Mouse (Mus musculus): Measurements from ENCODE around the gene Sorcs2. TPM values are rescaled to one million over a fixed set of nuclear protein-coding genes. Genes with fewer than 3 reads are reported as not detected.

The Sorcs2 gene
- polyA plus RNA-seq, 1 experiment: 5.7 TPM

- Histone ChIP-seq H3K4me3 (ENCODE audit: control insufficient read depth, insufficient read depth, low read length) (no peak overlapping the region), H3K27me3 (ENCODE audit: control insufficient read depth, insufficient read depth, low read length) (no peaks in the 10 kb centered on the region), H3K36me3 (ENCODE audit: control insufficient read depth, insufficient read depth, low read length) (no peaks in the 10 kb centered on the region), H3K27ac (ENCODE audit: control insufficient read depth, insufficient read depth, low read length) (no peak overlapping the region), H3K4me1 (replicated peaks; ENCODE audit: control insufficient read depth, insufficient read depth, low read length) (no peaks in the 10 kb centered on the region; the same call in 1 of the 2 replicates)
- 91% methylated on average over 8 of the region's 8 CpGs for WGBS
- TF ChIP-seq CTCF (IDR thresholded peaks at IDR 0.05; ENCODE audit: borderline replicate concordance, control insufficient read depth, extremely low read depth, insufficient read depth, low read length, poor library complexity) (no peak), POLR2A (IDR thresholded peaks at IDR 0.05; ENCODE audit: control insufficient read depth, extremely low read depth, insufficient read depth, low read length, poor library complexity) (no peak)
- no peak for DNase-seq
These were observed 77.3 kb downstream of the Sorcs2 start for GRCm38 (mm10) chr5:36320667-36321066.

DNA sequence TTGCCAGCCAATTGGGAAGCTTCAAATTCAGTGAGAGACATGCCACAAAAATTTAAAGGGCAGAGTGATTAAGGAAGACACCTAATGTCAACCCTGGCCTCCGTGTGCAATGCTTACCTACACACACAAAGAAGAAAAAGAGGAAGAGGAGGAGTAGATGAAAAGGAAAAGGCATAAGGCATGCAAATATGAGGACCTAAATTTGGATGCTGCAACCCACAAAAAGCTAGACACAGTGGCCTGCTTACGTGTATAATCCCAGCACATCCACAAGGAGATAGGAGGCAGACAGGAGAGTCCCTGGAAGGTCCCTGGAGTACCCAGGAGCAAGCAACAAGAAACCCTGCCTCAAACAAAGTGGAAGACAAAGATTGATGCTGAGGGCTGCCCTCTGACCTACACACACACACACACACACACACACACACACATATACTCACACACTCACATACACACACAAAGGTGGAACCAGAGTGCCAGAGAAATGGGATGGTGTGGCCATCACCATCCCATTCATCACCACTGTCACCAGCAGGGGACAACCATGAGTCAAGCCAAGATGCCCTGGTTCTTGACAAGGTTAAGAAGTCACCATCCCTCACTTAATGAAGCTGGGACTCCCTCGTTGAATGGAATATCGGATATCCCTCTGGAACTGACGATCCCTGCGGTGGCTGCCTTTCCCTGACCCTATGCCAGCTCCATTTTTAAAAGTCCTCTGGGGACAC is 80.1 kb downstream of the Sorcs2 start:
- Histone ChIP-seq H3K4me3 (ENCODE audit: control insufficient read depth, insufficient read depth, low read length) (no peak overlapping the region), H3K4me1 (replicated peaks; ENCODE audit: control insufficient read depth, insufficient read depth, low read length) (no peaks in the 10 kb centered on the region), H3K36me3 (ENCODE audit: control insufficient read depth, insufficient read depth, low read length) (no peaks in the 10 kb centered on the region), H3K27me3 (ENCODE audit: control insufficient read depth, insufficient read depth, low read length) (no peaks in the 10 kb centered on the region), H3K27ac (ENCODE audit: control insufficient read depth, insufficient read depth, low read length) (no peak overlapping the region)
- TF ChIP-seq CTCF (IDR thresholded peaks at IDR 0.05; ENCODE audit: borderline replicate concordance, control insufficient read depth, extremely low read depth, insufficient read depth, low read length, poor library complexity) (no peak), POLR2A (IDR thresholded peaks at IDR 0.05; ENCODE audit: control insufficient read depth, extremely low read depth, insufficient read depth, low read length, poor library complexity) (no peak)
- WGBS: 65% methylated on average over 6 of the region's 6 CpGs
- peak; percentile 20 for DNase-seq

DNA sequence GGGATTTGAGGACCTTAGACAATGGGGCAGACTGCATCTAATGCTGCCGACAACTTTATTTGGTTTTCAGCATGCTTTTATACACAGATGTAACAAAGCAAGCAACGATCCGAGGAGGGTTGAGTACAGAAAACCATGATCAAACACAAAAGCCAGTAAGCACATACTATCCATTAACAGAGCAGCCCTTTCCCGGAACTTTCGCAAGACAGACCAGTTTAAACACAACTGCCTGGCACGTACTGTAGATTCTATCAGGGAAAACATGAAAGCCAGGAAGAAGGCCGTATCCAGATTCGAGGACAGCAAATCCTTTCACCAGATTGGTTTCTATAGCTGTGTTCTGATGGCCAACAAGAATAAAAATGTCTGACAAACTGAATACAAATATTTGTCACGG is 82.8 kb downstream of the Sorcs2 start:
- Histone ChIP-seq H3K36me3 (ENCODE audit: control insufficient read depth, insufficient read depth, low read length) (no peaks in the 10 kb centered on the region), H3K27me3 (ENCODE audit: control insufficient read depth, insufficient read depth, low read length) (no peaks in the 10 kb centered on the region), H3K27ac (ENCODE audit: control insufficient read depth, insufficient read depth, low read length) (no peak overlapping the region), H3K4me1 (replicated peaks; ENCODE audit: control insufficient read depth, insufficient read depth, low read length) (no peaks in the 10 kb centered on the region), H3K4me3 (ENCODE audit: control insufficient read depth, insufficient read depth, low read length) (no peak overlapping the region)
- DNase-seq: no peak
- TF ChIP-seq CTCF (IDR thresholded peaks at IDR 0.05; ENCODE audit: borderline replicate concordance, control insufficient read depth, extremely low read depth, insufficient read depth, low read length, poor library complexity): no peak
- TF ChIP-seq POLR2A (IDR thresholded peaks at IDR 0.05; ENCODE audit: control insufficient read depth, extremely low read depth, insufficient read depth, low read length, poor library complexity): no peak
- 94% methylated on average over 9 of the region's 9 CpGs for whole genome bisulfite sequencing

DNA sequence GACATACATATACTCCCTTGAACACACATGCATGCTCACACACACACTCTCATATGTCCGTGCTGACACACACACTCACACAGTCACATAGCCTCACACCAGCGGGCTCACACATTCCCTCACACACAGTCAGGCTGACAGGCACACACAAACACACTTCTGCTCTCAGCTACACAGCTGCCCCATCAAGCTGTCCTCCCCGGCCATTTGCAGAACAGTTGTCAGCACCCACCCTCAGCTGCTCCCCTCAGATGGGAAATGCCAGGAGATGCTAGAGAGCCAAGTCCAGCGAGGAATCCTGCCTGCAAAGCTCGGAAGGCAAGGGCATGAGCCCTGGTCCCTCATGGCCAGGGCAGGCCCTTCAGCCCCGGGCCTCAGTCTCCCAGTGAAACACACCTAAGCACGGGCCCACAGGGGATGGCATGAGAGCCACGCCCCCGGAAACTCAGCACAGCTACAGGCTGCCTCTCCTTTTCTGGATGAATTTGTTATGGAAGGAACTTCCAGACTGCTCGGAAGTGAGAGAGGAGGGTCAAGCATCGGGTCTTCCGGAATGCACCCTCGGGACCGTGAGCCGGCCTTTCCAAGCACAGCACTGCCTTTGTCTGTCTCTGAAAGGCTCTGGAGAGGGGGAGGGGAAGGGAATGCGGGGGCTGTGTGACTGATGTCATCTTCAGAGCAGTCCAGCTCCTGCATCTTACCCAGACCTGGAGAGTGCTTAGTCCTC is 84.4 kb downstream of the Sorcs2 start:
- no peaks in the 10 kb centered on the region for H3K27me3 ChIP-seq (ENCODE audit: control insufficient read depth, insufficient read depth, low read length)
- no peaks in the 10 kb centered on the region for H3K36me3 ChIP-seq (ENCODE audit: control insufficient read depth, insufficient read depth, low read length)
- H3K27ac ChIP-seq (ENCODE audit: control insufficient read depth, insufficient read depth, low read length): no peak overlapping the region
- DNase-seq: no peak
- 86% methylated on average over 16 of the region's 16 CpGs for WGBS
- H3K4me3 ChIP-seq (ENCODE audit: control insufficient read depth, insufficient read depth, low read length): no peak overlapping the region
- no peak for TF ChIP-seq POLR2A (IDR thresholded peaks at IDR 0.05; ENCODE audit: control insufficient read depth, extremely low read depth, insufficient read depth, low read length, poor library complexity)
- TF ChIP-seq CTCF (IDR thresholded peaks at IDR 0.05; ENCODE audit: borderline replicate concordance, control insufficient read depth, extremely low read depth, insufficient read depth, low read length, poor library complexity): no peak
- no peaks in the 10 kb centered on the region for H3K4me1 ChIP-seq (replicated peaks; ENCODE audit: control insufficient read depth, insufficient read depth, low read length)

- DNase-seq: no peak
- Histone ChIP-seq H3K27me3 (ENCODE audit: control insufficient read depth, insufficient read depth, low read length) (no peaks in the 10 kb centered on the region), H3K4me1 (replicated peaks; ENCODE audit: control insufficient read depth, insufficient read depth, low read length) (no peaks in the 10 kb centered on the region), H3K27ac (ENCODE audit: control insufficient read depth, insufficient read depth, low read length) (no peak overlapping the region), H3K36me3 (ENCODE audit: control insufficient read depth, insufficient read depth, low read length) (no peaks in the 10 kb centered on the region), H3K4me3 (ENCODE audit: control insufficient read depth, insufficient read depth, low read length) (no peak overlapping the region)
- TF ChIP-seq CTCF (IDR thresholded peaks at IDR 0.05; ENCODE audit: borderline replicate concordance, control insufficient read depth, extremely low read depth, insufficient read depth, low read length, poor library complexity): no peak
- no peak for TF ChIP-seq POLR2A (IDR thresholded peaks at IDR 0.05; ENCODE audit: control insufficient read depth, extremely low read depth, insufficient read depth, low read length, poor library complexity)
- WGBS: 86% methylated on average over 6 of the region's 6 CpGs
These were observed 85.0 kb downstream of the Sorcs2 start for GRCm38 (mm10) chr5:36312926-36313325.

GRCm38 (mm10) chr5:36304299-36304980 is 93.5 kb downstream of the Sorcs2 start:
- TF ChIP-seq POLR2A (IDR thresholded peaks at IDR 0.05; ENCODE audit: control insufficient read depth, extremely low read depth, insufficient read depth, low read length, poor library complexity) (no peak), CTCF (IDR thresholded peaks at IDR 0.05; ENCODE audit: borderline replicate concordance, control insufficient read depth, extremely low read depth, insufficient read depth, low read length, poor library complexity) (no peak)
- no peak for DNase-seq
- 91% methylated on average over 7 of the region's 7 CpGs for WGBS

More at GRCm38 (mm10) chr5:36304299-36304980, 93.5 kb downstream of the Sorcs2 start:
- H3K36me3 ChIP-seq (ENCODE audit: control insufficient read depth, insufficient read depth, low read length): no peaks in the 10 kb centered on the region
- no peak overlapping the region for H3K4me3 ChIP-seq (ENCODE audit: control insufficient read depth, insufficient read depth, low read length)
- H3K27ac ChIP-seq (ENCODE audit: control insufficient read depth, insufficient read depth, low read length): no peak overlapping the region
- no peaks in the 10 kb centered on the region for H3K4me1 ChIP-seq (replicated peaks; ENCODE audit: control insufficient read depth, insufficient read depth, low read length)
- H3K27me3 ChIP-seq (ENCODE audit: control insufficient read depth, insufficient read depth, low read length): no peaks in the 10 kb centered on the region

Measured in thymus, adult 2 months (tissue).